Mouse (Mus musculus): ENCODE data around the gene Inppl1.
A peak's percentile ranks its signal among the peaks of the same experiment; 100 is the strongest.

Gene Inppl1

GRCm38 (mm10) chr7:101837606-101838471 is at the start of gene Inppl1:
Gene Inppl1 (minus strand): TSS chr7:101838229.
- peak; percentile 72 for DNase-seq (ENCODE audit: low spot score)

- no peak for DNase-seq (ENCODE audit: low spot score)
Observed at GRCm38 (mm10) chr7:101886274-101886673, 48.2 kb upstream of the Inppl1 start.

GRCm38 (mm10) chr7:101884160-101884559 is 46.1 kb upstream of the Inppl1 start:
- no peak for DNase-seq (ENCODE audit: low spot score)

GRCm38 (mm10) chr7:101882413-101883154 is 44.6 kb upstream of the Inppl1 start:
- DNase-seq (ENCODE audit: low spot score) = no peak

- no peak for DNase-seq (ENCODE audit: low spot score)
Observed at GRCm38 (mm10) chr7:101880855-101881254, 42.8 kb upstream of the Inppl1 start.

GRCm38 (mm10) chr7:101875978-101876377 is 37.9 kb upstream of the Inppl1 start:
- DNase-seq (ENCODE audit: low spot score) = no peak

GRCm38 (mm10) chr7:101871296-101871695 is 33.3 kb upstream of the Inppl1 start:
- no peak for DNase-seq (ENCODE audit: low spot score)

- no peak for DNase-seq (ENCODE audit: low spot score)
Observed at GRCm38 (mm10) chr7:101870629-101871028, 32.6 kb upstream of the Inppl1 start, which contains the start of gene Folr1. Gene Folr1 (minus strand): TSS chr7:101870788.

- no peak for DNase-seq (ENCODE audit: low spot score)
Observed at GRCm38 (mm10) chr7:101869163-101869500, 31.1 kb upstream of the Inppl1 start.

GRCm38 (mm10) chr7:101868241-101869162 is 30.5 kb upstream of the Inppl1 start:
- peak; percentile 17 for DNase-seq (ENCODE audit: low spot score)

- DNase-seq (ENCODE audit: low spot score) = no peak
Observed at GRCm38 (mm10) chr7:101867482-101867881, 29.5 kb upstream of the Inppl1 start.

GRCm38 (mm10) chr7:101866491-101867265 is 28.6 kb upstream of the Inppl1 start:
- no peak for DNase-seq (ENCODE audit: low spot score)

GRCm38 (mm10) chr7:101863415-101863814 is 25.4 kb upstream of the Inppl1 start, which contains the start of gene Anapc15:
Gene Anapc15 (plus strand): TSS chr7:101863715.
- DNase-seq (ENCODE audit: low spot score) = no peak

GRCm38 (mm10) chr7:101862291-101862690 is 24.3 kb upstream of the Inppl1 start:
- DNase-seq (ENCODE audit: low spot score) = no peak

GRCm38 (mm10) chr7:101860978-101861377 is 22.9 kb upstream of the Inppl1 start:
- DNase-seq (ENCODE audit: low spot score) = no peak

GRCm38 (mm10) chr7:101858362-101858761 is 20.3 kb upstream of the Inppl1 start:
- DNase-seq (ENCODE audit: low spot score) = no peak

- no peak for DNase-seq (ENCODE audit: low spot score)
Observed at GRCm38 (mm10) chr7:101857094-101857493, 19.1 kb upstream of the Inppl1 start, which contains the start of gene Folr2. Gene Folr2 (minus strand): TSS chr7:101857194.

- no peak for DNase-seq (ENCODE audit: low spot score)
Observed at GRCm38 (mm10) chr7:101853816-101854215, 15.8 kb upstream of the Inppl1 start.

GRCm38 (mm10) chr7:101852846-101853245 is 14.8 kb upstream of the Inppl1 start:
- no peak for DNase-seq (ENCODE audit: low spot score)

- DNase-seq (ENCODE audit: low spot score) = no peak
Observed at GRCm38 (mm10) chr7:101851689-101852088, 13.7 kb upstream of the Inppl1 start.

GRCm38 (mm10) chr7:101847934-101848333 is 9.9 kb upstream of the Inppl1 start:
- no peak for DNase-seq (ENCODE audit: low spot score)

All from ovary, postnatal 14 days (tissue).